Mouse (Mus musculus) stomach, embryonic 16.5 days (tissue): ENCODE measurements around the gene Klk7. TPM values are rescaled to one million over a fixed set of nuclear protein-coding genes. Genes with fewer than 3 reads are reported as not detected.
A peak's percentile ranks its signal among the peaks of the same experiment; 100 is the strongest.

Experiments
- ATAC-seq: fragments of 200-750 bp; cut with Nextera tagmentation; 2 replicates; pipeline ENCODE4 v1.8.0; 2017; ENCODE audit warnings: moderate number of reproducible peaks, moderate TSS enrichment; ENCODE audit not compliant: insufficient read depth, low FRiP score
- H3K27ac ChIP-seq: fragments of 300-500 bp; sonication (generic); 2 replicates; pipeline ENCODE4 v1.5.1; 2014; ENCODE audit warnings: low read length
- H3K27me3 ChIP-seq: fragments of 300-500 bp; sonication (generic); 2 replicates; pipeline ENCODE4 v1.6.1; 2014; ENCODE audit warnings: low read length, control low read depth, mixed read lengths; ENCODE audit not compliant: control insufficient read depth, insufficient read depth
- H3K36me3 ChIP-seq: fragments of 300-500 bp; sonication (generic); 2 replicates; pipeline ENCODE4 v1.6.1; 2014; ENCODE audit warnings: low read length; ENCODE audit not compliant: control insufficient read depth, insufficient read depth
- H3K4me1 ChIP-seq: fragments of 300-500 bp; sonication (generic); 2 replicates; pipeline ENCODE4 v1.6.1; 2014; ENCODE audit warnings: low read length, control low read depth, mixed read lengths; ENCODE audit not compliant: control insufficient read depth, insufficient read depth
- H3K4me2 ChIP-seq: fragments of 300-500 bp; sonication (generic); 2 replicates; pipeline ENCODE4 v1.6.1; 2014; ENCODE audit warnings: low read depth, low read length, mixed read lengths
- H3K4me3 ChIP-seq: fragments of 300-500 bp; sonication (generic); replicated peaks from 2 replicates; pipeline ENCODE4 v1.5.1; 2014; ENCODE audit warnings: mild to moderate bottlenecking, low read length
- H3K9ac ChIP-seq: fragments of 300-500 bp; sonication (generic); 2 replicates; pipeline ENCODE4 v1.6.1; 2014; ENCODE audit warnings: low read length
- H3K9me3 ChIP-seq: fragments of 300-500 bp; sonication (generic); replicated peaks from 2 replicates; pipeline ENCODE4 v1.6.1; 2016; ENCODE audit warnings: low read length, control low read depth; ENCODE audit not compliant: control insufficient read depth
- WGBS: fragments of 180-500 bp; shearing (Covaris S2); extraction: QIAGEN DNeasy Blood & Tissue Kit; methylation state at CpG from one replicate; pipeline ENCODE4 v1.1.7; 2014; 5-methylcytosine and 5-hydroxymethylcytosine counted together
- polyA plus RNA-seq: library from polyadenylated mRNA; unstranded; fragments of >200 nt; fragmentation: Nextera tagmentation; extraction: Ambion mirVana; gene quantifications from 2 replicates; pipeline ENCODE4 v1.2.1, GENCODE M21; 2015

Klk7 gene
- polyA plus RNA-seq, 1 experiment from 2014 or later = 0.22 TPM

GRCm38 (mm10) chr7:43854642-43855380, 43.7 kb downstream of the Klk7 start:
- WGBS = 62% methylated on average over 9 of the region's 9 CpGs

GRCm38 (mm10) chr7:43855709-43856108, 44.6 kb downstream of the Klk7 start:
- H3K4me3 ChIP-seq = no peak overlapping the region

More at GRCm38 (mm10) chr7:43854642-43855380, 43.7 kb downstream of the Klk7 start:
- H3K36me3 ChIP-seq = no peaks in the 10 kb centered on the region
- H3K4me3 ChIP-seq = no peak overlapping the region
- H3K4me2 ChIP-seq = no peak overlapping the region
- H3K9ac ChIP-seq = no peak overlapping the region
- H3K27me3 ChIP-seq = no peaks in the 10 kb centered on the region
- no peak for ATAC-seq
- no peak overlapping the region for H3K27ac ChIP-seq
- H3K4me1 ChIP-seq = peaks cover 3% of the 10 kb centered on the region; the same call in 1 of the 2 replicates
- H3K9me3 ChIP-seq = no peaks in the 10 kb centered on the region

GRCm38 (mm10) chr7:43856307-43856706, 45.2 kb downstream of the Klk7 start:
- no peak overlapping the region for H3K4me2 ChIP-seq
- peaks cover 3% of the 10 kb centered on the region; the same call in 1 of the 2 replicates for H3K4me1 ChIP-seq
- H3K27ac ChIP-seq = peak overlapping the region; percentile 38; the same call in 1 of the 2 replicates
- no peak overlapping the region for H3K9ac ChIP-seq
- H3K36me3 ChIP-seq = no peaks in the 10 kb centered on the region
- 71% methylated on average over 7 of the region's 7 CpGs for WGBS
- ATAC-seq = no peak
- no peaks in the 10 kb centered on the region for H3K9me3 ChIP-seq
- H3K4me3 ChIP-seq = no peak overlapping the region
- H3K27me3 ChIP-seq = no peaks in the 10 kb centered on the region

More at GRCm38 (mm10) chr7:43855709-43856108, 44.6 kb downstream of the Klk7 start:
- peak overlapping the region; percentile 38; the same call in 1 of the 2 replicates for H3K27ac ChIP-seq
- no peak overlapping the region for H3K4me2 ChIP-seq
- H3K36me3 ChIP-seq = no peaks in the 10 kb centered on the region
- H3K9me3 ChIP-seq = no peaks in the 10 kb centered on the region
- no peaks in the 10 kb centered on the region for H3K27me3 ChIP-seq
- H3K9ac ChIP-seq = no peak overlapping the region
- H3K4me1 ChIP-seq = peaks cover 3% of the 10 kb centered on the region; the same call in 1 of the 2 replicates
- peak; percentile 75; the same call in 1 of the 2 replicates for ATAC-seq
- WGBS = 48% methylated on average over 3 of the region's 3 CpGs

GRCm38 (mm10) chr7:43857501-43857900, 46.4 kb downstream of the Klk7 start:
- Histone ChIP-seq H3K27me3 (no peaks in the 10 kb centered on the region), H3K4me3 (no peak overlapping the region), H3K9ac (no peak overlapping the region), H3K4me1 (peaks cover 3% of the 10 kb centered on the region; the same call in 1 of the 2 replicates), H3K27ac (no peak overlapping the region), H3K36me3 (no peaks in the 10 kb centered on the region), H3K4me2 (no peak overlapping the region), H3K9me3 (no peaks in the 10 kb centered on the region)
- WGBS = 86% methylated on average over 12 of the region's 12 CpGs
- ATAC-seq = no peak

- Histone ChIP-seq H3K36me3 (no peaks in the 10 kb centered on the region), H3K27ac (no peak overlapping the region), H3K9ac (no peak overlapping the region), H3K4me3 (no peak overlapping the region), H3K4me1 (no peaks in the 10 kb centered on the region), H3K4me2 (no peak overlapping the region), H3K27me3 (no peaks in the 10 kb centered on the region), H3K9me3 (no peaks in the 10 kb centered on the region)
- ATAC-seq = no peak
- WGBS = 79% methylated on average over 8 of the region's 8 CpGs
These were observed 49.3 kb downstream of the Klk7 start for GRCm38 (mm10) chr7:43860411-43860810.

Other genes with a start within 250 kb of the Klk7 start
- gene Zfp658, start 249.0 kb upstream of the Klk7 start, polyA plus RNA-seq = 3.5 and 3.6 TPM in 2 replicates
- 11.3 and 12.9 TPM in 2 replicates for gene Zfp719, start 231.7 kb upstream of the Klk7 start, polyA plus RNA-seq
- gene Zfp819, start 204.1 kb upstream of the Klk7 start, polyA plus RNA-seq = not detected in 2 replicates
- 1.0 and 1.4 TPM in 2 replicates for gene Ceacam18, start 176.6 kb upstream of the Klk7 start, polyA plus RNA-seq
- gene Siglece, start 151.1 kb upstream of the Klk7 start, polyA plus RNA-seq = 2.2 and 2.6 TPM in 2 replicates
- 11.7 and 12.2 TPM in 2 replicates for gene Ctu1, start 139.3 kb upstream of the Klk7 start, polyA plus RNA-seq
- gene Klk14, start 120.9 kb upstream of the Klk7 start, polyA plus RNA-seq = 0.28 and 1.1 TPM in 2 replicates
- 17.6 and 46.1 TPM in 2 replicates for gene Klk13, start 98.7 kb upstream of the Klk7 start, polyA plus RNA-seq
- 7.3 and 16.2 TPM in 2 replicates for gene Klk12, start 42.4 kb upstream of the Klk7 start, polyA plus RNA-seq
- 25.3 and 37.4 TPM in 2 replicates for gene Klk11, start 36.7 kb upstream of the Klk7 start, polyA plus RNA-seq
- gene Klk10, start 30.3 kb upstream of the Klk7 start, polyA plus RNA-seq = 42.4 and 129 TPM in 2 replicates
- gene Klk9, start 19.4 kb upstream of the Klk7 start, polyA plus RNA-seq = 2.7 and 5.3 TPM in 2 replicates
- gene Klk8, start 13.7 kb upstream of the Klk7 start, polyA plus RNA-seq = 31.0 and 55.1 TPM in 2 replicates
- 0.30 and 0.42 TPM in 2 replicates for gene Klk6, start 13.2 kb downstream of the Klk7 start, polyA plus RNA-seq
- 0.10 TPM in 1 of 2 replicates, not detected in the other for gene Klk5, start 30.7 kb downstream of the Klk7 start, polyA plus RNA-seq
- 0.18 TPM in 1 of 2 replicates, not detected in the other for gene Klk4, start 69.9 kb downstream of the Klk7 start, polyA plus RNA-seq
- gene Klk15, start 122.4 kb downstream of the Klk7 start, polyA plus RNA-seq = not detected in 2 replicates
- 1.3 and 1.5 TPM in 2 replicates for gene Klk1b8, start 139.4 kb downstream of the Klk7 start, polyA plus RNA-seq
- gene Klk1b1, start 155.5 kb downstream of the Klk7 start, polyA plus RNA-seq = not detected in 2 replicates
- not detected in 2 replicates for gene Klk1b9, start 164.8 kb downstream of the Klk7 start, polyA plus RNA-seq
- 0.36 TPM in 1 of 2 replicates, not detected in the other for gene Klk1b11, start 184.6 kb downstream of the Klk7 start, polyA plus RNA-seq
- 0.94 TPM in 1 of 2 replicates, not detected in the other for gene Klk1b26, start 200.9 kb downstream of the Klk7 start, polyA plus RNA-seq
- gene Klk1b27, start 241.0 kb downstream of the Klk7 start, polyA plus RNA-seq = not detected in 2 replicates